In the genomic region with DNA sequence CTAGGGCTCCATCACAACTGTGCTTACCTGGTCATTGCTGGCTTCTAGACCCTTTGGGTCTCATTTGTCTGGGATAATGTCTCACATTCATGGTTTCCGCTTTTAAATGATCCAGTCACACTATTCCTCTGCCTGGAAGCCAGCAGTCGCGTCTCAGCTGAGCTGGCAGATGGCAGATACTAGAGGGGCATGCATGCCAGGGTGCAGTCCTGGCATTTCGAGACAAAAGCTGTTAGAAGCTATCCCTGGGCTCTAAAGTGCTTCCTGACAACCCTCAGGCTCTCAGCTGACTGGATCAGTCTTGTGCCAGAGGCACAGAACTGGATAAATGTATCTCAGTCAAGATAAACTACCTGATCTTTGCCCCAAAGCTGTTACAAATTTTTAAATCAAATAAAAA, we compare ENCODE assay signal across 11 mouse cellular contexts. TPM values are rescaled to one million over a fixed set of nuclear protein-coding genes. Genes with fewer than 3 reads are reported as not detected.
DNase-seq lines count a peak whose midpoint lies in the region; ATAC-seq and TF ChIP-seq lines count a peak whose summit lies in the region.
"Had no signal": no experiment of that assay in that cellular context is flagged by ENCODE, and none has a peak within 500 bp of the region (broad histone marks: within the 10 kb centered on the region; RNA-seq: fewer than 3 reads in every experiment).

No protein-coding gene starts in this region.

- DNase-seq in cerebellum, postnatal 4 days (ENCODE audit: low spot score in 2 of 2) = no peak
- peak; percentile 44 for DNase-seq in layer of hippocampus, adult 11-12 months (ENCODE audit: low spot score)
- no peak for DNase-seq in layer of hippocampus, postnatal 25 days (ENCODE audit: extremely low spot score in 1 of 2, low spot score in 1 of 2)
- peak; percentile 87 for DNase-seq in cerebellum, adult 9-10 months
- DNase-seq in layer of hippocampus, adult 2 months (ENCODE audit: low spot score in 2 of 2) = peak; percentile 56 to 58
- DNase-seq in kidney, postnatal 4 days = no peak
- no peak for DNase-seq in lung, adult 18-20 months
- DNase-seq: adrenal gland, postnatal 10 days had no signal

- no peak for TF ChIP-seq CTCF in layer of hippocampus, adult 2 months (conservative IDR thresholded peaks at IDR 0.05)

- peak; percentile 93 for ATAC-seq in cerebellum, adult (ENCODE audit: insufficient number of reproducible peaks, low FRiP score, low TSS enrichment)

- H3K27ac ChIP-seq in layer of hippocampus, adult 2 months = peak overlapping the region; percentile 54
- H3K27ac ChIP-seq: limb, embryonic 10.5 days; neural tube, embryonic 12.5 days had no signal

- H3K4me3 ChIP-seq in layer of hippocampus, adult 2 months = no peak overlapping the region
- H3K4me3 ChIP-seq: limb, embryonic 10.5 days; neural tube, embryonic 12.5 days had no signal

RNA-seq across cellular contexts. Expression of gene Cnst, which starts 42.1 kb away (rescaled TPM):
- total RNA-seq in layer of hippocampus, postnatal 25 days (2021) = 10 to 100 TPM; 30.5 to 35.2 TPM
- total RNA-seq in layer of hippocampus, adult 2 months (2021) = 10 to 100 TPM; 31.9 to 34.4 TPM

RNA-seq across cellular contexts. Expression of gene Tfb2m, which starts 42.2 kb away (rescaled TPM):
- 10 to 100 TPM; 24.7 to 25.3 TPM for total RNA-seq in layer of hippocampus, postnatal 25 days (2021)
- 10 to 100 TPM; 21.0 to 24.8 TPM for total RNA-seq in layer of hippocampus, adult 2 months (2021)

Comparison
In these comparisons a context has a peak if more than half of its experiments do, and no peak if none do; other contexts are left out.
1. DNase-seq: peak in layer of hippocampus, adult 11-12 months (single experiment), cerebellum, adult 9-10 months (single experiment) and layer of hippocampus, adult 2 months (2 of 2); none in cerebellum, postnatal 4 days (0 of 2), layer of hippocampus, postnatal 25 days (0 of 2), kidney, postnatal 4 days (0 of 2) and lung, adult 18-20 months (0 of 2).